Mouse (Mus musculus): ENCODE data around the gene Tmem255b. TPM values are rescaled to one million over a fixed set of nuclear protein-coding genes. Genes with fewer than 3 reads are reported as not detected.

Gene Tmem255b
- polyA plus RNA-seq, 1 experiment from 2014 or later, result 0.33 TPM

GRCm38 (mm10) chr8:13491491-13492010, 56.6 kb downstream of the Tmem255b start:
- ATAC-seq (replicated peaks; ENCODE audit: insufficient number of reproducible peaks, low FRiP score, low TSS enrichment), result no peak
- Histone ChIP-seq H3K27me3 (ENCODE audit: control insufficient read depth, insufficient read depth, low read length) (peaks cover 27% of the 10 kb centered on the region), H3K4me3 (ENCODE audit: low read depth, low read length) (no peak overlapping the region), H3K36me3 (ENCODE audit: control insufficient read depth, insufficient read depth, low read length) (no peaks in the 10 kb centered on the region), H3K4me2 (no peak overlapping the region), H3K27ac (ENCODE audit: low read depth, low read length) (no peak overlapping the region), H3K9me3 (replicated peaks; ENCODE audit: control insufficient read depth, low read length) (no peaks in the 10 kb centered on the region), H3K9ac (ENCODE audit: low read depth, low read length) (no peak overlapping the region), H3K4me1 (ENCODE audit: control insufficient read depth, insufficient read depth, low read length) (peaks cover 20% of the 10 kb centered on the region)
- WGBS (ENCODE audit: insufficient replicate concordance), result 71% methylated on average over 14 of the region's 14 CpGs

GRCm38 (mm10) chr8:13492198-13492995, 57.4 kb downstream of the Tmem255b start:
- peak; percentile 32; the same call in 1 of the 2 replicates for ATAC-seq (replicated peaks; ENCODE audit: insufficient number of reproducible peaks, low FRiP score, low TSS enrichment)
- Histone ChIP-seq H3K9me3 (replicated peaks; ENCODE audit: control insufficient read depth, low read length) (no peaks in the 10 kb centered on the region), H3K4me1 (ENCODE audit: control insufficient read depth, insufficient read depth, low read length) (peaks cover 20% of the 10 kb centered on the region), H3K36me3 (ENCODE audit: control insufficient read depth, insufficient read depth, low read length) (no peaks in the 10 kb centered on the region), H3K4me3 (ENCODE audit: low read depth, low read length) (no peak overlapping the region), H3K27me3 (ENCODE audit: control insufficient read depth, insufficient read depth, low read length) (peaks cover 27% of the 10 kb centered on the region), H3K9ac (ENCODE audit: low read depth, low read length) (no peak overlapping the region), H3K4me2 (peak overlapping the region; percentile 91), H3K27ac (ENCODE audit: low read depth, low read length) (no peak overlapping the region)
- WGBS (ENCODE audit: insufficient replicate concordance), result 27% methylated on average over 9 of the region's 9 CpGs

GRCm38 (mm10) chr8:13493011-13493410, 58.0 kb downstream of the Tmem255b start:
- Histone ChIP-seq H3K4me1 (ENCODE audit: control insufficient read depth, insufficient read depth, low read length) (peaks cover 20% of the 10 kb centered on the region), H3K27ac (ENCODE audit: low read depth, low read length) (no peak overlapping the region), H3K9me3 (replicated peaks; ENCODE audit: control insufficient read depth, low read length) (no peaks in the 10 kb centered on the region), H3K4me2 (peak overlapping the region; percentile 91), H3K9ac (ENCODE audit: low read depth, low read length) (peak overlapping the region; percentile 68; the same call in 1 of the 2 replicates), H3K36me3 (ENCODE audit: control insufficient read depth, insufficient read depth, low read length) (no peaks in the 10 kb centered on the region), H3K4me3 (ENCODE audit: low read depth, low read length) (peak overlapping the region; percentile 63), H3K27me3 (ENCODE audit: control insufficient read depth, insufficient read depth, low read length) (peaks cover 27% of the 10 kb centered on the region)
- no peak for ATAC-seq (replicated peaks; ENCODE audit: insufficient number of reproducible peaks, low FRiP score, low TSS enrichment)
- WGBS (ENCODE audit: insufficient replicate concordance), result 36% methylated on average over 11 of the region's 11 CpGs

- peaks cover 20% of the 10 kb centered on the region for H3K4me1 ChIP-seq (ENCODE audit: control insufficient read depth, insufficient read depth, low read length)
- H3K36me3 ChIP-seq (ENCODE audit: control insufficient read depth, insufficient read depth, low read length), result no peaks in the 10 kb centered on the region
- peak within 1 kb of the TSS; percentile 63 for H3K4me3 ChIP-seq (ENCODE audit: low read depth, low read length)
- H3K4me2 ChIP-seq, result peak within 1 kb of the TSS; percentile 91
- H3K27ac ChIP-seq (ENCODE audit: low read depth, low read length), result no peak within 1 kb of the TSS; the same call in 1 of the 2 replicates
- 2% methylated on average over 58 of the region's 64 CpGs for WGBS (ENCODE audit: insufficient replicate concordance)
- ATAC-seq (replicated peaks; ENCODE audit: insufficient number of reproducible peaks, low FRiP score, low TSS enrichment), result 0 out of 2 replicates have a peak, but pooled peaks have one; percentile 20
- H3K9ac ChIP-seq (ENCODE audit: low read depth, low read length), result peak within 1 kb of the TSS; percentile 68
- H3K9me3 ChIP-seq (replicated peaks; ENCODE audit: control insufficient read depth, low read length), result no peaks in the 10 kb centered on the region
- H3K27me3 ChIP-seq (ENCODE audit: control insufficient read depth, insufficient read depth, low read length), result peaks cover 27% of the 10 kb centered on the region
Observed at GRCm38 (mm10) chr8:13493858-13494631, 59.1 kb downstream of the Tmem255b start, which contains the start of gene Gas6. Gene Gas6 (minus strand): TSS chr8:13494490.

DNA sequence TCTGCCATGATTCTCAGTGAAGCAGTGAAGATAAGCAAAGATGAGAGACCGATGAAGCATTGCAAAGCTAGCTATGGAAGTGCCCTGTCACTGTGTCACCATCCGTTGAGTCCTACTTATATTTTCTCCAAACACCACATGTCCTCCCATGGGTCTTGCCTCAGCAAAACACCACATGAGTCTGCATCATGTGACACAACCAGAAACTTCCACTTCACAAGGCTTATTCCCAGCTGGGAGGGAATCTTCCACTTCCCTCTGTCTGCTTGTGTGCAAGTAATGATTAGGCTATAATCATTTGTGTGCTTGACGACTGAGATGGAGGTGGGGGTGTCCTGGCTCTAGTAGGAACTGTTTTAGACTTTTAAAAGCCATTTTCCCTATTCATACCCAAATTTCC, 66.2 kb downstream of the Tmem255b start:
- WGBS (ENCODE audit: insufficient replicate concordance), result 75% methylated on average over 3 of the region's 3 CpGs
- Histone ChIP-seq H3K4me2 (no peak overlapping the region), H3K27me3 (ENCODE audit: control insufficient read depth, insufficient read depth, low read length) (no peaks in the 10 kb centered on the region), H3K9ac (ENCODE audit: low read depth, low read length) (no peak overlapping the region), H3K36me3 (ENCODE audit: control insufficient read depth, insufficient read depth, low read length) (no peaks in the 10 kb centered on the region), H3K4me3 (ENCODE audit: low read depth, low read length) (no peak overlapping the region), H3K27ac (ENCODE audit: low read depth, low read length) (no peak overlapping the region), H3K4me1 (ENCODE audit: control insufficient read depth, insufficient read depth, low read length) (no peaks in the 10 kb centered on the region), H3K9me3 (replicated peaks; ENCODE audit: control insufficient read depth, low read length) (no peaks in the 10 kb centered on the region)
- no peak for ATAC-seq (replicated peaks; ENCODE audit: insufficient number of reproducible peaks, low FRiP score, low TSS enrichment)

GRCm38 (mm10) chr8:13503936-13504606, 69.1 kb downstream of the Tmem255b start:
- no peaks in the 10 kb centered on the region for H3K27me3 ChIP-seq (ENCODE audit: control insufficient read depth, insufficient read depth, low read length)
- no peak overlapping the region for H3K4me2 ChIP-seq
- no peak overlapping the region for H3K9ac ChIP-seq (ENCODE audit: low read depth, low read length)
- ATAC-seq (replicated peaks; ENCODE audit: insufficient number of reproducible peaks, low FRiP score, low TSS enrichment), result no peak
- WGBS (ENCODE audit: insufficient replicate concordance), result 76% methylated on average over 8 of the region's 8 CpGs
- H3K4me1 ChIP-seq (ENCODE audit: control insufficient read depth, insufficient read depth, low read length), result no peaks in the 10 kb centered on the region
- H3K9me3 ChIP-seq (replicated peaks; ENCODE audit: control insufficient read depth, low read length), result no peaks in the 10 kb centered on the region
- H3K4me3 ChIP-seq (ENCODE audit: low read depth, low read length), result no peak overlapping the region
- H3K36me3 ChIP-seq (ENCODE audit: control insufficient read depth, insufficient read depth, low read length), result no peaks in the 10 kb centered on the region
- H3K27ac ChIP-seq (ENCODE audit: low read depth, low read length), result no peak overlapping the region

DNA sequence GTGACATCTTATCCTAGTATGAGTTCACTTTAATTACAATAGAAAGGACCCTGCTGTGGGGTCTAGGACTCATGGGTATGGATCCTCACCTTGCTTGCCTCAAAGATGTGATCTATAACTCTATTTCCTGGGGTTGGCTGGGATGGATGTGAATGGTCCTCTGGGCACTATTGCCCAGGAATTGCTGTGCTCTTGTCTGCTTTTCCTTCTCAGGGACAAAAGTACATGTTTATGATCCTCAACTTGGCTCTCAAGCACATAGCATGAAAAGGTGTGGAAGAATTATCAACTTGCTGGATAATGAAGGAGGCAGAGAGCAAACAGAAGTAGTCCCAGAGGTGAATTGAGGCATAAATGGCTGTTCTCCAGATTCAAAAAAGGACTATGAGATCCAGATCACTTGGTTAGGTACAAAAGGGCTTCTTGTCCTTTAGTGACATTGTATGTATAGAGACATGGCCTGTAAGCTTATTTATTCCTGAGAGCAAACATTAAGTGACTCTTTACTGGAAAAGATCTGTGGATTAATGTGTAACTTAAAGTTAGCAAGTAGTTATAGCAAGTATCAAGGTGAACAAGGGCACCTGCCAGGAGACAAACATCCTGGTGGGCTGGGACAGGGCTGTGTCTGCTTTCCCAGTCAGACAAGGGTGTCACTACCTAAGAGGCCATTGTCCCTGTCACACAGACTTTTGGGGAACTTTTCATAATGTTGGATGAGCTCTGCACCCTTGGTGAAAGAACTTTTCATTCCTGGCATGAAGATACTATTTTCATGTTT, 70.1 kb downstream of the Tmem255b start:
- H3K27me3 ChIP-seq (ENCODE audit: control insufficient read depth, insufficient read depth, low read length), result no peaks in the 10 kb centered on the region
- no peak for ATAC-seq (replicated peaks; ENCODE audit: insufficient number of reproducible peaks, low FRiP score, low TSS enrichment)

GRCm38 (mm10) chr8:13506849-13507248, 71.9 kb downstream of the Tmem255b start:
- 38% methylated on average over 4 of the region's 4 CpGs for WGBS (ENCODE audit: insufficient replicate concordance)
- Histone ChIP-seq H3K36me3 (ENCODE audit: control insufficient read depth, insufficient read depth, low read length) (no peaks in the 10 kb centered on the region), H3K4me3 (ENCODE audit: low read depth, low read length) (no peak overlapping the region), H3K4me2 (no peak overlapping the region), H3K9me3 (replicated peaks; ENCODE audit: control insufficient read depth, low read length) (no peaks in the 10 kb centered on the region), H3K4me1 (ENCODE audit: control insufficient read depth, insufficient read depth, low read length) (no peaks in the 10 kb centered on the region), H3K27me3 (ENCODE audit: control insufficient read depth, insufficient read depth, low read length) (no peaks in the 10 kb centered on the region), H3K27ac (ENCODE audit: low read depth, low read length) (no peak overlapping the region), H3K9ac (ENCODE audit: low read depth, low read length) (no peak overlapping the region)
- ATAC-seq (replicated peaks; ENCODE audit: insufficient number of reproducible peaks, low FRiP score, low TSS enrichment), result no peak

More for the DNA sequence above, 70.1 kb downstream of the Tmem255b start:
- H3K4me3 ChIP-seq (ENCODE audit: low read depth, low read length), result no peak overlapping the region
- no peaks in the 10 kb centered on the region for H3K4me1 ChIP-seq (ENCODE audit: control insufficient read depth, insufficient read depth, low read length)
- H3K36me3 ChIP-seq (ENCODE audit: control insufficient read depth, insufficient read depth, low read length), result no peaks in the 10 kb centered on the region
- no peak overlapping the region for H3K4me2 ChIP-seq
- H3K9ac ChIP-seq (ENCODE audit: low read depth, low read length), result no peak overlapping the region
- no peaks in the 10 kb centered on the region for H3K9me3 ChIP-seq (replicated peaks; ENCODE audit: control insufficient read depth, low read length)
- H3K27ac ChIP-seq (ENCODE audit: low read depth, low read length), result no peak overlapping the region
